Mouse (Mus musculus): ENCODE measurements at regions not wholly inside any gene's neighbourhood (a gene's known extent, or its start where the extent isn't known, plus 50 kb on each side); places are given as distances from the start of the nearest gene placed in this dataset.

DNA sequence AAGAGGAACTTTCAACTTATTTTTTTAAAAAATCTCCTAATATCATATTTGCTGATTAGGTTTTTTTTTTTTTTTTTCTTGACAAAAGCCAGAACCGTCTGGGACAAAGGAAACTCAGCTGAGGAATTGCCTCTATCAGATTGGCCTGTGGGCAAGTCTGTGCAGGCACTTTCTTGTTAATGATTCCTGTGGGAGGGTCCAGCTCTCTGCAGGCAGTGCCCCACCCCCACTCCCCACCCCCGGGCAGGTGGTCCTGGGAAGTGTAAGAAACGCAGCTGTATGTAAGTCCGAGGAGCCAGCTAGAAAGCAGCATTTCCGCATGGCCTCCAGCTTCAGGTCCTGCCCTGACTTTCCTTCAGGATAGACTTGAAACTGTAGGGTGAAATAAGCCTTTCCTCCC lies 377.7 kb downstream of the Sox2 start:
- Histone ChIP-seq H3K27me3 (no peaks in the 10 kb centered on the region), H3K27ac (no peak overlapping the region), H3K36me3 (ENCODE audit: poor library complexity, severe bottlenecking) (no peaks in the 10 kb centered on the region), H3K4me1 (peaks cover 5% of the 10 kb centered on the region), H3K9ac (no peak overlapping the region), H3K9me3 (replicated peaks) (no peaks in the 10 kb centered on the region), H3K4me3 (no peak overlapping the region), H3K4me2 (no peak overlapping the region)
- ATAC-seq, result 0 out of 2 replicates have a peak, but pooled peaks have one; percentile 45
- WGBS, result 15% methylated on average over 5 of the region's 5 CpGs

DNA sequence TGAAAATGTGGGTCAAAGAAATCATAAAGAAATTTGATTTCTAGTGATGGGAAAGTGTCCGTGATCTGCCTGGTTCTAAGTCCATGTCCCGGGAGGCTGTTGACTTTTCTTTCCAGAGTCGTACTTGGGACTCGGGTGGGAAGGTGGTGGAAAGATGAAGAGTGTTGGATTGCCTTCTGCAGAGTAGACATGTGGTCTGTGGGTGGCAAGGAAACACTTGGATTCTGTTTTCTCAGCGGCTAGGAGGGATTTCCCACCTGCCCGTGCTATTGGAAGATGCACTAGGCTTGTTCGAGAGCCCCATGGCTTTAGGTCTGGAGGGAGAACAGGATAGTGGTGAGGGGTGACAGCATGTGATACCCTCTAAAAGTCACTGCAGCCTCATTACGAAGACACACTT lies 379.7 kb downstream of the Sox2 start:
- H3K4me3 ChIP-seq, result no peak overlapping the region
- 93% methylated on average over 8 of the region's 8 CpGs for WGBS
- ATAC-seq, result no peak
- H3K4me1 ChIP-seq, result peaks cover 5% of the 10 kb centered on the region
- H3K36me3 ChIP-seq (ENCODE audit: poor library complexity, severe bottlenecking), result no peaks in the 10 kb centered on the region
- no peaks in the 10 kb centered on the region for H3K9me3 ChIP-seq (replicated peaks)
- H3K9ac ChIP-seq, result no peak overlapping the region
- no peak overlapping the region for H3K27ac ChIP-seq
- H3K27me3 ChIP-seq, result no peaks in the 10 kb centered on the region
- H3K4me2 ChIP-seq, result no peak overlapping the region

DNA sequence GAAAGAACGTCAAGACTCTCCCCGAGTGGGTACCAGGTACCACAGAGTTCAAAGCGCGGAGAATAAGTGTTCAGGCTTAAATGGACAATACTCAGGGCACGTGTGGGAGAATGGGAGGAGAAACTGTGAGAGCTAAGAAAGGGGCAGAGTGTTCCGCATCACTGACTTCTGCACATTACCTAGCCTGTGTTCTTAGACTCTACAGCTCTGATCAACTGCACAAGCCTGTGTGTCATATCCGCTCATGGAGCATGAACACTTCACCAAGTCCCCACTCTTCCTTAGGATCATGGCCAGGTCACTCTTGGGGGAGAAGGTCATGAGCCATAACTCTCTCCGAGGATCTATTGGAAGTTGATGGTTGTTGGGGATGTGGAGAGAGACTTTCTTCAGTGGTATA lies 383.4 kb downstream of the Sox2 start:
- WGBS, result 71% methylated on average over 8 of the region's 8 CpGs

GRCm38 (mm10) chr3:35035234-35035633 lies 385.0 kb downstream of the Sox2 start:
- no peak overlapping the region for H3K4me2 ChIP-seq
- no peaks in the 10 kb centered on the region for H3K36me3 ChIP-seq (ENCODE audit: poor library complexity, severe bottlenecking)
- no peak overlapping the region for H3K27ac ChIP-seq
- no peak for ATAC-seq
- no peaks in the 10 kb centered on the region for H3K4me1 ChIP-seq
- 85% methylated on average over 7 of the region's 7 CpGs for WGBS
- H3K9ac ChIP-seq, result no peak overlapping the region
- H3K27me3 ChIP-seq, result no peaks in the 10 kb centered on the region
- H3K4me3 ChIP-seq, result no peak overlapping the region
- no peaks in the 10 kb centered on the region for H3K9me3 ChIP-seq (replicated peaks)

More for the DNA sequence above, 383.4 kb downstream of the Sox2 start:
- Histone ChIP-seq H3K27me3 (no peaks in the 10 kb centered on the region), H3K36me3 (ENCODE audit: poor library complexity, severe bottlenecking) (no peaks in the 10 kb centered on the region), H3K27ac (no peak overlapping the region), H3K4me1 (no peaks in the 10 kb centered on the region), H3K9ac (no peak overlapping the region), H3K4me2 (no peak overlapping the region), H3K9me3 (replicated peaks) (no peaks in the 10 kb centered on the region), H3K4me3 (no peak overlapping the region)
- ATAC-seq, result no peak

DNA sequence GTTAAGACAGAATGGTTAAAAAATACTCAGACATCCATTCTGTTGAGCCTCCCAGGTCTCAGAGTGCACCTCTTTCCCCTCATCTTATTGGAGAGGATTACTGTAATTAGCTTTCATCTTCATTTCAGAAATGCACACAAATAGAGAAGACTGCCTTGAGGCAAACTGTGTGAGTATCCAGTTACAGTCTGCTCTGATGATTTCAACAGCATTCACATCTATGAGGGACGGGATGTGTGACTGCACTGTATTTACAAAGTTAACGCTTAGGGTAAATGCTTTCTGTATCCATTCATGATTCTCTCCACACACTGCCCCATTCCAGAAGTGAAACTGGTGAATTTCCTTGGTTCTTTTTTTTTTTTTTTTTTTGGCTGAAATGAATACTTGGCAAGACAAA lies 393.5 kb downstream of the Sox2 start:
- Histone ChIP-seq H3K36me3 (ENCODE audit: poor library complexity, severe bottlenecking) (no peaks in the 10 kb centered on the region), H3K4me1 (no peaks in the 10 kb centered on the region), H3K27me3 (no peaks in the 10 kb centered on the region), H3K4me3 (no peak overlapping the region), H3K9me3 (replicated peaks) (no peaks in the 10 kb centered on the region), H3K9ac (no peak overlapping the region), H3K27ac (no peak overlapping the region), H3K4me2 (no peak overlapping the region)
- no peak for ATAC-seq
- WGBS, result 60% methylated on average over 2 of the region's 2 CpGs

DNA sequence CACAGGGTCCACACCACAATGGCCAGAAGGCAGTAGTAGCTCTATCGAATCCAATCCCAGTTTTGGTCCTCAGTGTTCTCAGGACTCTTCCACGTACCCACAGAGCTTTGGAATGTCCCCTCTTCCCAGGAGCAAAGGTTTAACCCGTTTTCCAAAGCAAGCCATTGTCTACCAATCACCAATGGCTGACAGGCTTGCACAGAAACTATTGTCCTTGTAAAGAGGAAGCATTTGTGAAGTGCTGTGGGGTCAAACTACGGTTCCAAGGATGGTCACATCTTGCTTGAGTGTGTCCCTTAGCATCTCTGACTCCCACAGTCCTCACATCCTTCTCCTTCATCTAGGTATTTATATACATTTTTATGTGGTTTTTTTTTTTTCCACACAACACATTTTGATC lies 409.2 kb downstream of the Sox2 start:
- Histone ChIP-seq H3K4me3 (no peak overlapping the region), H3K4me2 (no peak overlapping the region), H3K36me3 (ENCODE audit: poor library complexity, severe bottlenecking) (no peaks in the 10 kb centered on the region), H3K27ac (no peak overlapping the region), H3K4me1 (peaks cover 14% of the 10 kb centered on the region), H3K9ac (no peak overlapping the region), H3K9me3 (replicated peaks) (no peaks in the 10 kb centered on the region), H3K27me3 (peaks cover 4% of the 10 kb centered on the region; the same call in 1 of the 2 replicates)
- no peak for ATAC-seq
- WGBS, result 13% methylated on average over 4 of the region's 4 CpGs

DNA sequence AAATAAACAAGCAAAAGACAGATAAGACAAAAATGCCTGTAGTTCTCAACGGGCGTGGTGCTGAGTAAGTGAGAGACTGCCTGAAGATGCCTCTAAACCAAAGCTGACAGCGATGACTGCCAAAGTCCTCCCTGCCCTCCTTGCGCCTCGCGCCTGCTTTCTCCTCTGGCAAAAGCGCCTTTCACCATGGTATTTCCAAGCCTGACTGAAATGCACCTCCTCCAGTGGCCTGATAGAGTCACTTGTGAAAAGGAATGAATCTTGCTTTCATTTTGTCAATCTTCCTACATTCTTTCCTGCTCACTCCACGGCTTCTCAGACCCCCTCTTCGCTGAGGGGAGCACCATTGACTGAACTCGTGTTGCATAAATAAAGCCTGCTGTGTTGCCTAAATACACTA lies 409.8 kb downstream of the Sox2 start:
- Histone ChIP-seq H3K4me3 (no peak overlapping the region), H3K27me3 (peaks cover 4% of the 10 kb centered on the region; the same call in 1 of the 2 replicates), H3K9ac (no peak overlapping the region), H3K36me3 (ENCODE audit: poor library complexity, severe bottlenecking) (no peaks in the 10 kb centered on the region), H3K4me1 (peaks cover 14% of the 10 kb centered on the region), H3K9me3 (replicated peaks) (no peaks in the 10 kb centered on the region), H3K4me2 (peak overlapping the region; percentile 21), H3K27ac (no peak overlapping the region)
- WGBS, result 19% methylated on average over 10 of the region's 10 CpGs
- ATAC-seq, result no peak

GRCm38 (mm10) chr3:35066824-35067223 lies 416.6 kb downstream of the Sox2 start:
- H3K27ac ChIP-seq, result no peak overlapping the region
- no peak overlapping the region for H3K9ac ChIP-seq
- WGBS, result 45% methylated on average over 9 of the region's 9 CpGs
- no peak for ATAC-seq
- 0 out of 2 replicates have a peak, but pooled peaks cover 3% of the 10 kb centered on the region for H3K9me3 ChIP-seq (replicated peaks)
- no peaks in the 10 kb centered on the region for H3K36me3 ChIP-seq (ENCODE audit: poor library complexity, severe bottlenecking)
- H3K27me3 ChIP-seq, result no peaks in the 10 kb centered on the region; the same call in 1 of the 2 replicates
- H3K4me1 ChIP-seq, result peaks cover 4% of the 10 kb centered on the region; the same call in 1 of the 2 replicates
- no peak overlapping the region for H3K4me2 ChIP-seq
- H3K4me3 ChIP-seq, result no peak overlapping the region

- ATAC-seq, result no peak
Measured at GRCm38 (mm10) chr3:35068586-35068985, 418.4 kb downstream of the Sox2 start.

GRCm38 (mm10) chr3:35071046-35071445 lies 420.8 kb downstream of the Sox2 start:
- H3K36me3 ChIP-seq (ENCODE audit: poor library complexity, severe bottlenecking), result no peaks in the 10 kb centered on the region
- no peak overlapping the region for H3K4me3 ChIP-seq
- 78% methylated on average over 2 of the region's 2 CpGs for WGBS
- ATAC-seq, result no peak
- H3K9ac ChIP-seq, result no peak overlapping the region
- no peak overlapping the region for H3K27ac ChIP-seq
- no peaks in the 10 kb centered on the region for H3K27me3 ChIP-seq
- peaks cover 4% of the 10 kb centered on the region; the same call in 1 of the 2 replicates for H3K4me1 ChIP-seq
- no peak overlapping the region for H3K4me2 ChIP-seq
- 0 out of 2 replicates have a peak, but pooled peaks cover 3% of the 10 kb centered on the region for H3K9me3 ChIP-seq (replicated peaks)

More at GRCm38 (mm10) chr3:35068586-35068985, 418.4 kb downstream of the Sox2 start:
- Histone ChIP-seq H3K36me3 (ENCODE audit: poor library complexity, severe bottlenecking) (no peaks in the 10 kb centered on the region), H3K27ac (no peak overlapping the region), H3K4me2 (no peak overlapping the region), H3K4me3 (no peak overlapping the region), H3K9ac (no peak overlapping the region), H3K9me3 (replicated peaks) (0 out of 2 replicates have a peak, but pooled peaks cover 3% of the 10 kb centered on the region), H3K27me3 (no peaks in the 10 kb centered on the region), H3K4me1 (peaks cover 4% of the 10 kb centered on the region; the same call in 1 of the 2 replicates)
- 94% methylated on average over 8 of the region's 8 CpGs for WGBS

DNA sequence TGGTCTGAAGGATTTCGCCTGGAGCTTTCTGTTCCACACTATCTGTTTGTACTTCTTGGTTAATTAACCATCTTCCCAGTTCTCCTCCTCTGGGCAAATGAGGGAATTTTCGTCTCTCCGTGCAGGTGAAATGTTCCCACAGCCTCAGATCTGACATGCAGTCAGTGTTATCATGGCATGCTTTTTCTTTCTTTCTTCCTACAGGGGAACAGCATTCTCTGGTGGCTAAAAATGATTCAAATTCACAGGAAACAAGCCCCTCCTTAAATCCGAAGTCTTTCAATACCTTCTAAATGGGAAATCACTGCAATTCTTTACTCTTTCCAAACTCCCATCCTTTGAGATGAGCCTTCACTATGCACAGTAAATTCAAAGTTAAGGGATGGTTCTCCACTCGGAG lies 429.7 kb downstream of the Sox2 start:
- Histone ChIP-seq H3K9me3 (replicated peaks) (no peaks in the 10 kb centered on the region), H3K4me1 (peaks cover 39% of the 10 kb centered on the region), H3K4me2 (no peak overlapping the region), H3K27me3 (no peaks in the 10 kb centered on the region), H3K4me3 (no peak overlapping the region), H3K36me3 (ENCODE audit: poor library complexity, severe bottlenecking) (no peaks in the 10 kb centered on the region), H3K9ac (no peak overlapping the region), H3K27ac (no peak overlapping the region)
- no peak for ATAC-seq
- WGBS, result 41% methylated on average over 5 of the region's 5 CpGs

DNA sequence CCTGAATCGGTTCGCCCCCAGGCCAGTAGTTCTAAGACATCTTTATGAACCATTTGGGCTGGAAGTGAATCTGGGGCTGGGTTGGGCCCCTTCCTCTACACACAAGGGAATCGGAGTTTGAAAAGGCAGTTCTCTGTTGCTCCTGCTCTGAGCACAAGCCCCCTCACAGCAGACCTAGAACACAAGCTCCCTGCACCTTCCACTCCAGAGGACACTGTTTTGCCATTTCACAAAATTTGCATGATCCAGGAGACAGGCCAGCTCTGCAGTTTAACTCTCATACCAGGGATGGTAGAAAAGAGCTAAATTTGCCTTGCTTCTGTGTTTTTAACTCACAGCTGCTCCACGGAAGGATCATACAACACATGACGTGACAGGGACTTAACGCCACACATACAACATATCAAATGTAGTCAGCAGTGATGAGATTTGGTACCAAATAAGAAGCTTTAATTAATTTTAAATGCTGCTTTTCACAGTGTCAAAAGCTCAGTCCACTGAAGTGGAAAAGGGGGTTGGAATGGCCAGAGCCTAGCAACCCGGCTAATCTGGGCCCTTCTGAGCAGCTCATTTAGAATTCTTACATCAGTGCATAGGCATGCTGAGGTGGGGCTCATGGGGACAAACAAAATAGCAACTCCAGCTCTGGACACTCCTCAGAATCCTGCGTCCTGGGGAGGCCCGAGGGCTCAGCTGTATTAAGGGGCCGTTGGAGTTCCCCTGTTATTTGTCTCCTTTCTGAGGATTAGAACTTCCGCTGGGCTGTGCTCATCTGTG lies 434.1 kb downstream of the Sox2 start:
- no peaks in the 10 kb centered on the region for H3K9me3 ChIP-seq (replicated peaks)
- H3K4me1 ChIP-seq, result peaks cover 68% of the 10 kb centered on the region
- 9% methylated on average over 11 of the region's 11 CpGs for WGBS
- 0 out of 2 replicates have a peak overlapping the region, but pooled peaks have one; percentile 4 for H3K4me2 ChIP-seq
- peak overlapping the region; percentile 8; the same call in 1 of the 2 replicates for H3K9ac ChIP-seq
- peak; percentile 89 for ATAC-seq
- no peak overlapping the region for H3K4me3 ChIP-seq
- no peaks in the 10 kb centered on the region for H3K36me3 ChIP-seq (ENCODE audit: poor library complexity, severe bottlenecking)
- peak overlapping the region; percentile 85 for H3K27ac ChIP-seq
- no peaks in the 10 kb centered on the region for H3K27me3 ChIP-seq
